Mouse (Mus musculus): ENCODE measurements around the gene Catsper3. TPM values are rescaled to one million over a fixed set of nuclear protein-coding genes. Genes with fewer than 3 reads are reported as not detected.

The Catsper3 gene
- polyA plus RNA-seq (2014; fragmentation: Nextera tagmentation; extraction: Ambion mirVana): not detected in 2 replicates

DNA sequence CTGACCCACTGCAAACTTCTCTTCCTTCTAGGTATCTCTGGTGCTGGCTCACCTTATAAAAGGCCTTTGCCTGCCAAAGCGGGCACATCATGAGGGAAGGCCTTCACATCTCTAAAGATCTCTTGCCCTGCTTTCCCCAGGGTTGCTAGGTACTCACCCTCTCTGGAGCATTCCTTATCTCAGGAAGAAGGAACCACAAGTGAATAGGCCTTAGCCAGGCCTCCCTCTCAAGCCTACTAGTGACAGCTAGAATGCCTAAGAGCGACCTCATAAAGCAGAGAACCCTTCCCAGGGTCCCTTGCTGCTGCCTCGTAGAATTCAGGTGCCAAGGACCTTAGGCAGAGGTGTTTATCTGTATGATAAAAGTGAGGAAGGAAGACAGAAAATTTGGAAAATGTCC, at the start of gene Catsper3:
TSS of gene Catsper3 (plus strand) at position 301 of the 400 bp plus-strand sequence.
- no peak within 1 kb of the TSS for H3K27ac ChIP-seq (replicated peaks; ENCODE audit: low read depth, low read length)
- WGBS: 89% methylated on average over 3 of the region's 3 CpGs
- no peak for DNase-seq
- no peak within 1 kb of the TSS for H3K9ac ChIP-seq (replicated peaks; ENCODE audit: low read length)
- H3K27me3 ChIP-seq (ENCODE audit: control insufficient read depth, insufficient read depth, low read length): no peaks in the 10 kb centered on the region
- no peak within 1 kb of the TSS for H3K4me3 ChIP-seq (replicated peaks; ENCODE audit: low read depth, low read length)
- H3K9me3 ChIP-seq (ENCODE audit: control insufficient read depth, low read length): no peaks in the 10 kb centered on the region
- no peak within 1 kb of the TSS for H3K4me2 ChIP-seq (ENCODE audit: low read length)
- H3K36me3 ChIP-seq (ENCODE audit: control insufficient read depth, insufficient read depth, low read length): no peaks in the 10 kb centered on the region
- H3K4me1 ChIP-seq (ENCODE audit: control insufficient read depth, insufficient read depth, low read length): no peaks in the 10 kb centered on the region
- no peak for ATAC-seq (ENCODE audit: low FRiP score, low TSS enrichment)

- 96% methylated on average over 8 of the region's 8 CpGs for WGBS
Observed at GRCm38 (mm10) chr13:55737885-55738284, 46.5 kb upstream of the Catsper3 start.

GRCm38 (mm10) chr13:55742306-55742705, 42.1 kb upstream of the Catsper3 start:
- no peaks in the 10 kb centered on the region for H3K36me3 ChIP-seq (ENCODE audit: control insufficient read depth, insufficient read depth, low read length)
- no peak overlapping the region for H3K4me2 ChIP-seq (ENCODE audit: low read length)
- DNase-seq: no peak
- no peaks in the 10 kb centered on the region for H3K9me3 ChIP-seq (ENCODE audit: control insufficient read depth, low read length)
- H3K4me1 ChIP-seq (ENCODE audit: control insufficient read depth, insufficient read depth, low read length): no peaks in the 10 kb centered on the region
- ATAC-seq (ENCODE audit: low FRiP score, low TSS enrichment): no peak
- no peaks in the 10 kb centered on the region for H3K27me3 ChIP-seq (ENCODE audit: control insufficient read depth, insufficient read depth, low read length)
- no peak overlapping the region for H3K27ac ChIP-seq (replicated peaks; ENCODE audit: low read depth, low read length)
- 71% methylated on average over 8 of the region's 8 CpGs for WGBS
- H3K9ac ChIP-seq (replicated peaks; ENCODE audit: low read length): no peak overlapping the region
- H3K4me3 ChIP-seq (replicated peaks; ENCODE audit: low read depth, low read length): no peak overlapping the region

More at GRCm38 (mm10) chr13:55737885-55738284, 46.5 kb upstream of the Catsper3 start:
- DNase-seq: no peak
- Histone ChIP-seq H3K27me3 (ENCODE audit: control insufficient read depth, insufficient read depth, low read length) (no peaks in the 10 kb centered on the region), H3K9ac (replicated peaks; ENCODE audit: low read length) (no peak overlapping the region), H3K36me3 (ENCODE audit: control insufficient read depth, insufficient read depth, low read length) (no peaks in the 10 kb centered on the region), H3K4me2 (ENCODE audit: low read length) (no peak overlapping the region), H3K4me1 (ENCODE audit: control insufficient read depth, insufficient read depth, low read length) (no peaks in the 10 kb centered on the region), H3K27ac (replicated peaks; ENCODE audit: low read depth, low read length) (no peak overlapping the region), H3K9me3 (ENCODE audit: control insufficient read depth, low read length) (no peaks in the 10 kb centered on the region), H3K4me3 (replicated peaks; ENCODE audit: low read depth, low read length) (no peak overlapping the region)
- no peak for ATAC-seq (ENCODE audit: low FRiP score, low TSS enrichment)

GRCm38 (mm10) chr13:55754380-55754779, 30.0 kb upstream of the Catsper3 start:
- H3K27ac ChIP-seq (replicated peaks; ENCODE audit: low read depth, low read length): no peak overlapping the region
- no peaks in the 10 kb centered on the region for H3K9me3 ChIP-seq (ENCODE audit: control insufficient read depth, low read length)
- no peaks in the 10 kb centered on the region for H3K36me3 ChIP-seq (ENCODE audit: control insufficient read depth, insufficient read depth, low read length)
- H3K4me3 ChIP-seq (replicated peaks; ENCODE audit: low read depth, low read length): no peak overlapping the region
- WGBS: 74% methylated on average over 13 of the region's 13 CpGs
- ATAC-seq (ENCODE audit: low FRiP score, low TSS enrichment) (no peak), DNase-seq (no peak)
- H3K4me1 ChIP-seq (ENCODE audit: control insufficient read depth, insufficient read depth, low read length): peaks cover 10% of the 10 kb centered on the region
- H3K27me3 ChIP-seq (ENCODE audit: control insufficient read depth, insufficient read depth, low read length): no peaks in the 10 kb centered on the region
- no peak overlapping the region for H3K4me2 ChIP-seq (ENCODE audit: low read length)
- H3K9ac ChIP-seq (replicated peaks; ENCODE audit: low read length): no peak overlapping the region

DNA sequence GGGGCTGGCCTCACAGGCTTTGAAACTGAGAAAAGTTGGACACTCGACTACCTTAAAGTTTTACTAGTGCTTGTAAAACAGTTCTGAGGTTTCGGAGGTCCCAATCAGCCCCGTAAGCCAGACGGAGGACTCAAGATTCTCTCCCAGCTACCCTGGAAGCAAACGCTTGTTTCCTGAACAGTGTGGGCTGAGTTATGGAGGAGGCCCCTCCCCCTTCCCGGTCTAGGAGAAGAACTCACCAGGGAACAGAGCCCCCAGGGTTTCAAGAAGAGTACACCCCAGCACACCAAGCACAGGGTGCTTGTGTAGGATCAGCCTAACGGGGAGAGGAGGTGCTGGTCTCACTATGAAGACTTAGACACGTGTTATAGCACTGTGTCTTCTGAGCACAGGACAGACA, 27.6 kb upstream of the Catsper3 start:
- 52% methylated on average over 8 of the region's 8 CpGs for WGBS
- Histone ChIP-seq H3K4me3 (replicated peaks; ENCODE audit: low read depth, low read length) (no peak overlapping the region), H3K27ac (replicated peaks; ENCODE audit: low read depth, low read length) (no peak overlapping the region), H3K9ac (replicated peaks; ENCODE audit: low read length) (0 out of 2 replicates have a peak overlapping the region, but pooled peaks have one; percentile 9), H3K4me2 (ENCODE audit: low read length) (no peak overlapping the region), H3K4me1 (ENCODE audit: control insufficient read depth, insufficient read depth, low read length) (no peaks in the 10 kb centered on the region), H3K27me3 (ENCODE audit: control insufficient read depth, insufficient read depth, low read length) (no peaks in the 10 kb centered on the region), H3K9me3 (ENCODE audit: control insufficient read depth, low read length) (no peaks in the 10 kb centered on the region), H3K36me3 (ENCODE audit: control insufficient read depth, insufficient read depth, low read length) (no peaks in the 10 kb centered on the region)
- peak; percentile 23 for DNase-seq
- ATAC-seq (ENCODE audit: low FRiP score, low TSS enrichment): no peak

GRCm38 (mm10) chr13:55757645-55758044, 26.7 kb upstream of the Catsper3 start:
- WGBS: 86% methylated on average over 6 of the region's 6 CpGs
- Histone ChIP-seq H3K27me3 (ENCODE audit: control insufficient read depth, insufficient read depth, low read length) (no peaks in the 10 kb centered on the region), H3K36me3 (ENCODE audit: control insufficient read depth, insufficient read depth, low read length) (no peaks in the 10 kb centered on the region), H3K4me2 (ENCODE audit: low read length) (no peak overlapping the region), H3K27ac (replicated peaks; ENCODE audit: low read depth, low read length) (no peak overlapping the region), H3K9me3 (ENCODE audit: control insufficient read depth, low read length) (no peaks in the 10 kb centered on the region), H3K4me1 (ENCODE audit: control insufficient read depth, insufficient read depth, low read length) (no peaks in the 10 kb centered on the region), H3K9ac (replicated peaks; ENCODE audit: low read length) (no peak overlapping the region), H3K4me3 (replicated peaks; ENCODE audit: low read depth, low read length) (no peak overlapping the region)
- DNase-seq (peak; percentile 26), ATAC-seq (ENCODE audit: low FRiP score, low TSS enrichment) (no peak)

- Histone ChIP-seq H3K4me3 (replicated peaks; ENCODE audit: low read depth, low read length) (no peak overlapping the region), H3K4me2 (ENCODE audit: low read length) (no peak overlapping the region), H3K27me3 (ENCODE audit: control insufficient read depth, insufficient read depth, low read length) (no peaks in the 10 kb centered on the region), H3K27ac (replicated peaks; ENCODE audit: low read depth, low read length) (no peak overlapping the region), H3K4me1 (ENCODE audit: control insufficient read depth, insufficient read depth, low read length) (no peaks in the 10 kb centered on the region), H3K9ac (replicated peaks; ENCODE audit: low read length) (no peak overlapping the region), H3K9me3 (ENCODE audit: control insufficient read depth, low read length) (no peaks in the 10 kb centered on the region), H3K36me3 (ENCODE audit: control insufficient read depth, insufficient read depth, low read length) (no peaks in the 10 kb centered on the region)
- ATAC-seq (ENCODE audit: low FRiP score, low TSS enrichment) (no peak), DNase-seq (peak; percentile 14)
- 27% methylated on average over 10 of the region's 10 CpGs for WGBS
Observed at GRCm38 (mm10) chr13:55760576-55760975, 23.8 kb upstream of the Catsper3 start.

GRCm38 (mm10) chr13:55761486-55761885, 22.9 kb upstream of the Catsper3 start:
- H3K27ac ChIP-seq (replicated peaks; ENCODE audit: low read depth, low read length): no peak overlapping the region
- H3K4me2 ChIP-seq (ENCODE audit: low read length): no peak overlapping the region
- WGBS: 78% methylated on average over 10 of the region's 10 CpGs
- DNase-seq: no peak
- no peaks in the 10 kb centered on the region for H3K4me1 ChIP-seq (ENCODE audit: control insufficient read depth, insufficient read depth, low read length)
- ATAC-seq (ENCODE audit: low FRiP score, low TSS enrichment): no peak
- H3K4me3 ChIP-seq (replicated peaks; ENCODE audit: low read depth, low read length): no peak overlapping the region
- H3K36me3 ChIP-seq (ENCODE audit: control insufficient read depth, insufficient read depth, low read length): no peaks in the 10 kb centered on the region
- H3K27me3 ChIP-seq (ENCODE audit: control insufficient read depth, insufficient read depth, low read length): no peaks in the 10 kb centered on the region
- H3K9ac ChIP-seq (replicated peaks; ENCODE audit: low read length): no peak overlapping the region
- no peaks in the 10 kb centered on the region for H3K9me3 ChIP-seq (ENCODE audit: control insufficient read depth, low read length)

DNA sequence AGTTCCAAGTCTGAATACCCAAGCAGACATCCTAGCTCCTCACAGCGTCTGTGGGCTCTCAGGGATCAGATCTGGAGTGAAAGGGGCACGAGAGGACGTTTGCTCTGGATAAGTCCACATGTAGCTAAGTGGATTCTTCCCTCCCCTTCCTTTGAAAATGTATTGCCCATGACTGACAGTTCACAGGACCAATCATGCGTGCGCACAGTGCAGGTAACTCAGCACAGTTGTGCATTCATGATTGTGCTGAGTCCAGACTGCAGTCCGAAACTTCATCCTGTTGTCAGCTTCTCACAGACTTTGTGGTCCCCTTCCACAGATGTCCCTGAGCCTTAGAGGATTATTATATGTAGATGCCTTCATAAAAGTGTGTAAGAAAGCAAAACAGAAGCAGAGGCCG, 10.0 kb upstream of the Catsper3 start:
- Histone ChIP-seq H3K36me3 (ENCODE audit: control insufficient read depth, insufficient read depth, low read length) (no peaks in the 10 kb centered on the region), H3K27me3 (ENCODE audit: control insufficient read depth, insufficient read depth, low read length) (no peaks in the 10 kb centered on the region), H3K9ac (replicated peaks; ENCODE audit: low read length) (no peak overlapping the region), H3K4me2 (ENCODE audit: low read length) (no peak overlapping the region), H3K4me3 (replicated peaks; ENCODE audit: low read depth, low read length) (no peak overlapping the region), H3K9me3 (ENCODE audit: control insufficient read depth, low read length) (no peaks in the 10 kb centered on the region), H3K4me1 (ENCODE audit: control insufficient read depth, insufficient read depth, low read length) (no peaks in the 10 kb centered on the region), H3K27ac (replicated peaks; ENCODE audit: low read depth, low read length) (no peak overlapping the region)
- ATAC-seq (ENCODE audit: low FRiP score, low TSS enrichment) (no peak), DNase-seq (no peak)
- WGBS: 89% methylated on average over 7 of the region's 7 CpGs

Data from midbrain, embryonic 14.5 days (tissue).